ENCODE assay signal across 8 mouse cellular contexts in genomic region chr2:179974651-179975471, GRCm38 (mm10). TPM values are rescaled to one million over a fixed set of nuclear protein-coding genes. Genes with fewer than 3 reads are reported as not detected.
DNase-seq lines count a peak whose midpoint lies in the region; ATAC-seq lines count a peak whose summit lies in the region.

No protein-coding gene starts in this region.

- no peaks in the 10 kb centered on the region for H3K27me3 ChIP-seq in megakaryocyte, embryonic 14.5 days (replicated peaks)
- H3K27me3 ChIP-seq in stomach, embryonic 15.5 days (replicated peaks), result no peaks in the 10 kb centered on the region

- intact Hi-C loops in heart, postnatal 10 days (cut with DNase I), result loop anchor here (1.0 to 5.0 kb wide), 4 partner anchors 43 to 142 kb away; partner anchors contain the start of gene Osbpl2

- H3K9me3 ChIP-seq in megakaryocyte, embryonic 14.5 days, result no peaks in the 10 kb centered on the region
- no peaks in the 10 kb centered on the region for H3K9me3 ChIP-seq in stomach, embryonic 15.5 days

- peak overlapping the region; percentile 96 for H3K4me2 ChIP-seq in stomach, embryonic 15.5 days

- no peaks in the 10 kb centered on the region for H3K36me3 ChIP-seq in megakaryocyte, embryonic 14.5 days (replicated peaks; ENCODE audit: low read length)
- no peaks in the 10 kb centered on the region for H3K36me3 ChIP-seq in stomach, embryonic 15.5 days

- peak overlapping the region; percentile 56 for H3K9ac ChIP-seq in stomach, embryonic 15.5 days

- peak overlapping the region; percentile 100 for H3K4me3 ChIP-seq in megakaryocyte, embryonic 14.5 days (replicated peaks)
- peak overlapping the region; percentile 94 for H3K4me3 ChIP-seq in stomach, embryonic 15.5 days (replicated peaks)

- DNase-seq in retina, embryonic 14.5 days (ENCODE audit: low spot score), result peak; percentile 34
- no peak for DNase-seq in retina, postnatal 1 day
- peak; percentile 29 for DNase-seq in embryo, embryonic 10 days (ENCODE audit: low spot score)
- peak; percentile 53 to 66 for DNase-seq in heart, postnatal 10 days
- DNase-seq in kidney, postnatal 4 days, result peak; percentile 53 to 64
- no peak for DNase-seq in right cerebral cortex, postnatal 25 days

- 7% methylated on average over 38 of the region's 45 CpGs for WGBS in stomach, embryonic 15.5 days

- H3K27ac ChIP-seq in stomach, embryonic 15.5 days, result no peak overlapping the region

- no peak for ATAC-seq in stomach, embryonic 15.5 days (ENCODE audit: insufficient read depth, low FRiP score, low read depth)

- H3K4me1 ChIP-seq in megakaryocyte, embryonic 14.5 days, result peaks cover 78% of the 10 kb centered on the region
- peaks cover 31% of the 10 kb centered on the region for H3K4me1 ChIP-seq in stomach, embryonic 15.5 days

RNA-seq across cellular contexts. Expression of gene Taf4, which starts 1.6 kb away (rescaled TPM):
- 10 to 100 TPM; 22.1 to 24.3 TPM for total RNA-seq in heart, postnatal 10 days (2021)
- 9.1 and 14.6 TPM in 2 replicates for polyA plus RNA-seq in megakaryocyte, embryonic 14.5 days (2012; ENCODE audit: insufficient read depth, low replicate concordance)
- 3.6 and 3.7 TPM in 2 replicates for polyA plus RNA-seq in stomach, embryonic 15.5 days (2015; fragmentation: Nextera tagmentation; extraction: Ambion mirVana)

RNA-seq across cellular contexts. Expression of gene Lsm14b, which starts 49.9 kb away (rescaled TPM):
- 10 to 100 TPM; 50.7 to 52.8 TPM for total RNA-seq in heart, postnatal 10 days (2021)
- polyA plus RNA-seq in megakaryocyte, embryonic 14.5 days (2012; ENCODE audit: insufficient read depth, low replicate concordance), result 17.3 and 46.0 TPM in 2 replicates
- polyA plus RNA-seq in stomach, embryonic 15.5 days (2015; fragmentation: Nextera tagmentation; extraction: Ambion mirVana), result 6.0 and 8.1 TPM in 2 replicates

Comparison
In these comparisons a context has a peak if more than half of its experiments do, and no peak if none do; other contexts are left out.
1. DNase-seq: peak in retina, embryonic 14.5 days (single experiment), embryo, embryonic 10 days (single experiment), heart, postnatal 10 days (2 of 2) and kidney, postnatal 4 days (2 of 2); none in retina, postnatal 1 day (single experiment) and right cerebral cortex, postnatal 25 days (single experiment).